Mouse (Mus musculus): ENCODE measurements around the gene Smoc2. TPM values are rescaled to one million over a fixed set of nuclear protein-coding genes. Genes with fewer than 3 reads are reported as not detected.

The Smoc2 gene
- polyA plus RNA-seq, 1 experiment from 2014 or later, result 184 TPM

- no peak overlapping the region for H3K4me3 ChIP-seq (ENCODE audit: low read depth, low read length)
- no peak overlapping the region for H3K4me2 ChIP-seq (ENCODE audit: low read length)
- peaks cover 6% of the 10 kb centered on the region; the same call in 1 of the 2 replicates for H3K4me1 ChIP-seq (replicated peaks; ENCODE audit: control insufficient read depth, insufficient read depth, low read length)
- no peak overlapping the region for H3K9ac ChIP-seq (ENCODE audit: low read length)
- H3K27ac ChIP-seq (ENCODE audit: low read depth), result no peak overlapping the region
- H3K36me3 ChIP-seq (ENCODE audit: control insufficient read depth, insufficient read depth, low read length), result no peaks in the 10 kb centered on the region
- H3K27me3 ChIP-seq (replicated peaks; ENCODE audit: control insufficient read depth, insufficient read depth, low read length), result no peaks in the 10 kb centered on the region
- WGBS, result 82% methylated on average over 7 of the region's 7 CpGs
- ATAC-seq (replicated peaks; ENCODE audit: low FRiP score, low TSS enrichment, low read depth) (no peak), DNase-seq (ENCODE audit: low spot score) (no peak)
- H3K9me3 ChIP-seq (ENCODE audit: control insufficient read depth, low read length), result no peaks in the 10 kb centered on the region
These were observed 37.2 kb downstream of the Smoc2 start for GRCm38 (mm10) chr17:14316536-14316935.

DNA sequence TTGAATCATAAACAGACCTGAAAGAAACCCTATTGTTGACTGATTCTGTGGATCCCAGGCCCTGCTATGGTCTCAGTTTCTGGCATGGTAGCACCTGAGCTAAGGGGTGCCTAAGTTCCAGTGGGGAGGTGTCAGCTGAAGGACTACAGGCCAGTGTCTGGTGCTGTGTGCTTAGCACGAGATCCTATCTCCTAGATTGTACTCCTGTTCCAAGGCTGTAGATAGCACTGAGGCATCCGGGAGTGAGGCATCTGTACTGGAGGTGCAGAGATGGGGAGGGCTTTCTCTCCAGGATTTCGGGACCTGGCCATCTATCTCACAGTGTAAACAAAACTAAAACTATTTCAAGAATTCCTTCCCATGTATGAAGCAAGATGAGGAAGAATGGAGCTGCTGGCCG is 38.1 kb downstream of the Smoc2 start:
- no peak overlapping the region for H3K4me2 ChIP-seq (ENCODE audit: low read length)
- no peaks in the 10 kb centered on the region for H3K27me3 ChIP-seq (replicated peaks; ENCODE audit: control insufficient read depth, insufficient read depth, low read length)
- ATAC-seq (replicated peaks; ENCODE audit: low FRiP score, low TSS enrichment, low read depth), result no peak
- no peak for DNase-seq (ENCODE audit: low spot score)
- no peaks in the 10 kb centered on the region for H3K36me3 ChIP-seq (ENCODE audit: control insufficient read depth, insufficient read depth, low read length)
- WGBS, result 23% methylated on average over 4 of the region's 4 CpGs
- no peak overlapping the region for H3K27ac ChIP-seq (ENCODE audit: low read depth)
- no peaks in the 10 kb centered on the region for H3K9me3 ChIP-seq (ENCODE audit: control insufficient read depth, low read length)
- no peak overlapping the region for H3K4me3 ChIP-seq (ENCODE audit: low read depth, low read length)
- peaks cover 6% of the 10 kb centered on the region; the same call in 1 of the 2 replicates for H3K4me1 ChIP-seq (replicated peaks; ENCODE audit: control insufficient read depth, insufficient read depth, low read length)
- H3K9ac ChIP-seq (ENCODE audit: low read length), result no peak overlapping the region

GRCm38 (mm10) chr17:14326156-14326555 is 46.9 kb downstream of the Smoc2 start:
- WGBS, result 41% methylated on average over 7 of the region's 7 CpGs
- ATAC-seq (replicated peaks; ENCODE audit: low FRiP score, low TSS enrichment, low read depth), result no peak
- no peak for DNase-seq (ENCODE audit: low spot score)
- no peak overlapping the region for H3K27ac ChIP-seq (ENCODE audit: low read depth)
- H3K4me2 ChIP-seq (ENCODE audit: low read length), result no peak overlapping the region
- H3K9me3 ChIP-seq (ENCODE audit: control insufficient read depth, low read length), result no peaks in the 10 kb centered on the region
- no peaks in the 10 kb centered on the region for H3K27me3 ChIP-seq (replicated peaks; ENCODE audit: control insufficient read depth, insufficient read depth, low read length)
- H3K9ac ChIP-seq (ENCODE audit: low read length), result no peak overlapping the region
- H3K4me3 ChIP-seq (ENCODE audit: low read depth, low read length), result no peak overlapping the region
- H3K4me1 ChIP-seq (replicated peaks; ENCODE audit: control insufficient read depth, insufficient read depth, low read length), result no peaks in the 10 kb centered on the region
- H3K36me3 ChIP-seq (ENCODE audit: control insufficient read depth, insufficient read depth, low read length), result no peaks in the 10 kb centered on the region

DNA sequence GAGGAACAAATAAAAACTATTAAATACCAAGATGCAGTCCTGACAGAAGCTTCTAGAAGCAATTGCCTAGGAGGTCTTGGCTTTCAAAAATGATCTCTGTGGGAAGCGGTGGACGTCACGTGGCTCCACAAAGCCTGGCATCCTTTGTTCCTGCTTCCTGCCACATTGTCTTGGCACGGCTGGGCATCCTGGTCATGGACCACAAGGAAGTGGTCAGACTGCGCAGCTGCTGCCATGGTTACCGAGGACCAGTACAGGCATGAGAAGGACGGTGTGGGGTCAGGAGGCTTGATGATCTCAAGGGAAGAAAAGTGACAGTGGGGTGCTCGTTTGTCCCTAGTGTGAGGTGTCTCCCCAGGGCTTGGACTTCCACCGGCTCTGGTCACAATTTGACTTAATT is 48.7 kb downstream of the Smoc2 start:
- ATAC-seq (replicated peaks; ENCODE audit: low FRiP score, low TSS enrichment, low read depth), result no peak
- Histone ChIP-seq H3K36me3 (ENCODE audit: control insufficient read depth, insufficient read depth, low read length) (no peaks in the 10 kb centered on the region), H3K4me1 (replicated peaks; ENCODE audit: control insufficient read depth, insufficient read depth, low read length) (no peaks in the 10 kb centered on the region), H3K27ac (ENCODE audit: low read depth) (no peak overlapping the region), H3K4me2 (ENCODE audit: low read length) (no peak overlapping the region), H3K9ac (ENCODE audit: low read length) (no peak overlapping the region), H3K9me3 (ENCODE audit: control insufficient read depth, low read length) (no peaks in the 10 kb centered on the region), H3K27me3 (replicated peaks; ENCODE audit: control insufficient read depth, insufficient read depth, low read length) (no peaks in the 10 kb centered on the region), H3K4me3 (ENCODE audit: low read depth, low read length) (no peak overlapping the region)
- DNase-seq (ENCODE audit: low spot score), result no peak
- WGBS, result 87% methylated on average over 9 of the region's 9 CpGs

- H3K9me3 ChIP-seq (ENCODE audit: control insufficient read depth, low read length), result no peaks in the 10 kb centered on the region
- no peaks in the 10 kb centered on the region for H3K36me3 ChIP-seq (ENCODE audit: control insufficient read depth, insufficient read depth, low read length)
- no peak overlapping the region for H3K4me2 ChIP-seq (ENCODE audit: low read length)
- WGBS, result 88% methylated on average over 7 of the region's 7 CpGs
- no peaks in the 10 kb centered on the region for H3K4me1 ChIP-seq (replicated peaks; ENCODE audit: control insufficient read depth, insufficient read depth, low read length)
- DNase-seq (ENCODE audit: low spot score) (no peak), ATAC-seq (replicated peaks; ENCODE audit: low FRiP score, low TSS enrichment, low read depth) (no peak)
- no peak overlapping the region for H3K9ac ChIP-seq (ENCODE audit: low read length)
- no peak overlapping the region for H3K27ac ChIP-seq (ENCODE audit: low read depth)
- no peak overlapping the region for H3K4me3 ChIP-seq (ENCODE audit: low read depth, low read length)
- H3K27me3 ChIP-seq (replicated peaks; ENCODE audit: control insufficient read depth, insufficient read depth, low read length), result no peaks in the 10 kb centered on the region
These were observed 51.2 kb downstream of the Smoc2 start for GRCm38 (mm10) chr17:14330498-14330897.

DNA sequence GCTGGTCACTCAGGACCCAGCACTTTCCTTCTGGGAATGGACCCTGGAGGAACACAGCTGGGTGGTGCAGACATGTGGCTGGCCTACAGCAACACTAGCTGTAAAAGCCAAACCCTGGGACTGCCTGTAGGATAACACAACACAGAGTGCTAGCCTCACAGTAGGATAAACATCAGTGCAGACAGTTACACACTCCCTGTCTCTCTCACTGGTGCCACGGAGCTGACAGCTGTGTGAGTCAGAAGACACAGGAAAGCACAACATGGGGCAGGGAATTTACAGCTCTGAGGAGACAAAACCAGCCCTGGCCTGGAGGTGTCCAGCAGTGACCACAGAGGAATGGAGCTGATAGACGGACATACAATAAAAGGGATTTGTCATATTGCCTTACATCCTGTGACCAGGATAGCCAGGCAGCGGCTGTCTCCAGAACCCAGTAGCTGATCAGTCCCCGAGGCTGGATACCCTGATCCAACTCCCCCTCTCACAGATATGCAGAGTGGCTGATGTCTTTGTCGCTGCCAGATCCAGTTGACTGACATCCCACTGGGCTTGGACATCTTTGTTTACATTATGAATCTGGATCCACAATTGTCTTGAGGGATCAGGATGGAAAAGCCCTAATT is 60.7 kb downstream of the Smoc2 start:
- no peak for DNase-seq (ENCODE audit: low spot score)
- H3K9ac ChIP-seq (ENCODE audit: low read length), result no peak overlapping the region
- no peak overlapping the region for H3K4me2 ChIP-seq (ENCODE audit: low read length)
- H3K4me1 ChIP-seq (replicated peaks; ENCODE audit: control insufficient read depth, insufficient read depth, low read length), result 0 out of 2 replicates have a peak, but pooled peaks cover 5% of the 10 kb centered on the region
- H3K4me3 ChIP-seq (ENCODE audit: low read depth, low read length), result no peak overlapping the region
- 40% methylated on average over 5 of the region's 5 CpGs for WGBS
- no peak overlapping the region for H3K27ac ChIP-seq (ENCODE audit: low read depth)
- no peak for ATAC-seq (replicated peaks; ENCODE audit: low FRiP score, low TSS enrichment, low read depth)
- H3K27me3 ChIP-seq (replicated peaks; ENCODE audit: control insufficient read depth, insufficient read depth, low read length), result no peaks in the 10 kb centered on the region
- 0 out of 2 replicates have a peak, but pooled peaks cover 3% of the 10 kb centered on the region for H3K36me3 ChIP-seq (ENCODE audit: control insufficient read depth, insufficient read depth, low read length)
- no peaks in the 10 kb centered on the region for H3K9me3 ChIP-seq (ENCODE audit: control insufficient read depth, low read length)

GRCm38 (mm10) chr17:14340736-14341135 is 61.4 kb downstream of the Smoc2 start:
- H3K4me2 ChIP-seq (ENCODE audit: low read length), result no peak overlapping the region
- H3K9ac ChIP-seq (ENCODE audit: low read length), result no peak overlapping the region
- H3K27me3 ChIP-seq (replicated peaks; ENCODE audit: control insufficient read depth, insufficient read depth, low read length), result no peaks in the 10 kb centered on the region
- 0 out of 2 replicates have a peak, but pooled peaks cover 3% of the 10 kb centered on the region for H3K36me3 ChIP-seq (ENCODE audit: control insufficient read depth, insufficient read depth, low read length)
- ATAC-seq (replicated peaks; ENCODE audit: low FRiP score, low TSS enrichment, low read depth) (no peak), DNase-seq (ENCODE audit: low spot score) (no peak)
- no peak overlapping the region for H3K27ac ChIP-seq (ENCODE audit: low read depth)
- 78% methylated on average over 2 of the region's 2 CpGs for WGBS
- no peaks in the 10 kb centered on the region for H3K9me3 ChIP-seq (ENCODE audit: control insufficient read depth, low read length)
- H3K4me3 ChIP-seq (ENCODE audit: low read depth, low read length), result no peak overlapping the region
- 0 out of 2 replicates have a peak, but pooled peaks cover 5% of the 10 kb centered on the region for H3K4me1 ChIP-seq (replicated peaks; ENCODE audit: control insufficient read depth, insufficient read depth, low read length)

DNA sequence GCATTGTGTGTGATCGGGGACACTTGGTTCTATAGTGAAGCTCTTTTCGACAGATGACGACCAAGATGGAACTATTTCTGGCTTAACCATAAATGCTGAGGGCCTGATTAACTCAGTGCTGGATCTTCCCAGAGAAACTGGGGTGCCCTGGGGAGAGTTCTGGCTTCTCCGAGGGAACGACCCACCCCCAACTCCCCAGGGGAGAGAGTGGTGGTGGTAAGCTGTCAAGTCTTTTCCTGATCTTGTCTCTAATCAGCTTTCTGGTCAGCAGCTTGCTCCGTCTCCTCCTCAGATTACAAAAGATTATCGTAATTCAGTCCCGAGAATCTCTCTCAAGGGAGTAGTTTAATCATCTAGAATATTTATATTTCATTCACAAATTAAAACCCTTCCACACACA is 63.2 kb downstream of the Smoc2 start:
- H3K27ac ChIP-seq (ENCODE audit: low read depth), result no peak overlapping the region
- H3K36me3 ChIP-seq (ENCODE audit: control insufficient read depth, insufficient read depth, low read length), result no peaks in the 10 kb centered on the region
- DNase-seq (ENCODE audit: low spot score), result no peak
- no peaks in the 10 kb centered on the region for H3K27me3 ChIP-seq (replicated peaks; ENCODE audit: control insufficient read depth, insufficient read depth, low read length)
- H3K4me1 ChIP-seq (replicated peaks; ENCODE audit: control insufficient read depth, insufficient read depth, low read length), result 0 out of 2 replicates have a peak, but pooled peaks cover 5% of the 10 kb centered on the region
- no peak overlapping the region for H3K4me2 ChIP-seq (ENCODE audit: low read length)
- no peak overlapping the region for H3K9ac ChIP-seq (ENCODE audit: low read length)
- H3K4me3 ChIP-seq (ENCODE audit: low read depth, low read length), result no peak overlapping the region
- ATAC-seq (replicated peaks; ENCODE audit: low FRiP score, low TSS enrichment, low read depth), result no peak
- WGBS, result 60% methylated on average over 8 of the region's 8 CpGs
- H3K9me3 ChIP-seq (ENCODE audit: control insufficient read depth, low read length), result no peaks in the 10 kb centered on the region

GRCm38 (mm10) chr17:14343442-14343841 is 64.1 kb downstream of the Smoc2 start:
- 88% methylated on average over 12 of the region's 12 CpGs for WGBS
- Histone ChIP-seq H3K9me3 (ENCODE audit: control insufficient read depth, low read length) (no peaks in the 10 kb centered on the region), H3K9ac (ENCODE audit: low read length) (no peak overlapping the region), H3K27me3 (replicated peaks; ENCODE audit: control insufficient read depth, insufficient read depth, low read length) (no peaks in the 10 kb centered on the region), H3K27ac (ENCODE audit: low read depth) (no peak overlapping the region), H3K4me2 (ENCODE audit: low read length) (no peak overlapping the region), H3K4me3 (ENCODE audit: low read depth, low read length) (no peak overlapping the region), H3K4me1 (replicated peaks; ENCODE audit: control insufficient read depth, insufficient read depth, low read length) (0 out of 2 replicates have a peak, but pooled peaks cover 5% of the 10 kb centered on the region), H3K36me3 (ENCODE audit: control insufficient read depth, insufficient read depth, low read length) (no peaks in the 10 kb centered on the region)
- no peak for DNase-seq (ENCODE audit: low spot score)
- ATAC-seq (replicated peaks; ENCODE audit: low FRiP score, low TSS enrichment, low read depth), result no peak

Measured in intestine, embryonic 14.5 days (tissue).